Mouse (Mus musculus) embryonic facial prominence, embryonic 14.5 days (tissue): ENCODE data around the gene Sema3e. TPM values are rescaled to one million over a fixed set of nuclear protein-coding genes. Genes with fewer than 3 reads are reported as not detected.

Source experiments
- ATAC-seq: fragments of 200-750 bp; cut with Nextera tagmentation; 2 replicates; pipeline ENCODE4 v1.8.0; 2017; ENCODE audit warnings: low read depth, moderate number of reproducible peaks, moderate TSS enrichment
- DNase-seq: peaks from one replicate; pipeline ENCODE4 v3.0.0-alpha.2; 2015; ENCODE audit warnings: low spot score
- H3K27ac ChIP-seq: fragments of 300-500 bp; sonication (generic); replicated peaks from 2 replicates; pipeline ENCODE4 v1.5.1; 2014; ENCODE audit warnings: low read depth, mild to moderate bottlenecking, low read length, moderate library complexity
- H3K27me3 ChIP-seq: fragments of 300-500 bp; sonication (generic); replicated peaks from 2 replicates; pipeline ENCODE4 v1.6.1; 2014; ENCODE audit warnings: low read length; ENCODE audit not compliant: control insufficient read depth, insufficient read depth
- H3K36me3 ChIP-seq: fragments of 300-500 bp; sonication (generic); 2 replicates; pipeline ENCODE4 v1.6.1; 2014; ENCODE audit warnings: low read length, mixed read lengths; ENCODE audit not compliant: control insufficient read depth, insufficient read depth
- H3K4me1 ChIP-seq: fragments of 300-500 bp; sonication (generic); 2 replicates; pipeline ENCODE4 v1.6.1; 2014; ENCODE audit warnings: antibody characterized with exemption, low read length; ENCODE audit not compliant: control insufficient read depth, insufficient read depth
- H3K4me2 ChIP-seq: fragments of 300-500 bp; sonication (generic); 2 replicates; pipeline ENCODE4 v1.6.1; 2014; ENCODE audit warnings: low read depth, mild to moderate bottlenecking, low read length, moderate library complexity, mixed read lengths
- H3K4me3 ChIP-seq: fragments of 300-500 bp; sonication (generic); 2 replicates; pipeline ENCODE4 v1.5.1; 2014; ENCODE audit warnings: low read depth, mild to moderate bottlenecking, low read length
- H3K9ac ChIP-seq: fragments of 300-500 bp; sonication (generic); 2 replicates; pipeline ENCODE4 v1.6.1; 2014; ENCODE audit warnings: low read depth, mild to moderate bottlenecking, low read length, moderate library complexity, mixed read lengths
- H3K9me3 ChIP-seq: fragments of 300-500 bp; sonication (generic); 2 replicates; pipeline ENCODE4 v1.6.1; 2016; ENCODE audit warnings: low read length; ENCODE audit not compliant: control insufficient read depth
- WGBS: fragments of 180-500 bp; shearing (Covaris S2); extraction: QIAGEN DNeasy Blood & Tissue Kit; methylation state at CpG from one replicate; pipeline ENCODE4 v1.1.7; 2014; 5-methylcytosine and 5-hydroxymethylcytosine counted together
- polyA plus RNA-seq: library from polyadenylated mRNA; unstranded; fragments of >200 nt; fragmentation: Nextera tagmentation; extraction: Ambion mirVana; gene quantifications from 2 replicates; pipeline ENCODE4 v1.2.1, GENCODE M21; 2014

Gene Sema3e
- polyA plus RNA-seq, 1 experiment from 2014 or later: 4.4 TPM

GRCm38 (mm10) chr5:14138725-14139124 is 113.6 kb downstream of the Sema3e start:
- 96% methylated on average over 1 of the region's 1 CpGs for WGBS

GRCm38 (mm10) chr5:14162579-14162978 is 137.5 kb downstream of the Sema3e start:
- no peak overlapping the region for H3K4me3 ChIP-seq
- DNase-seq (peak; percentile 12), ATAC-seq (no peak)
- no peak overlapping the region for H3K27ac ChIP-seq
- no peaks in the 10 kb centered on the region for H3K4me1 ChIP-seq
- H3K4me2 ChIP-seq: no peak overlapping the region
- H3K27me3 ChIP-seq: no peaks in the 10 kb centered on the region
- H3K36me3 ChIP-seq: no peaks in the 10 kb centered on the region
- H3K9ac ChIP-seq: no peak overlapping the region
- WGBS: 71% methylated on average over 5 of the region's 5 CpGs
- H3K9me3 ChIP-seq: no peaks in the 10 kb centered on the region

More at GRCm38 (mm10) chr5:14138725-14139124, 113.6 kb downstream of the Sema3e start:
- Histone ChIP-seq H3K4me3 (no peak overlapping the region), H3K9ac (no peak overlapping the region), H3K4me1 (no peaks in the 10 kb centered on the region), H3K27ac (no peak overlapping the region), H3K9me3 (no peaks in the 10 kb centered on the region), H3K36me3 (no peaks in the 10 kb centered on the region), H3K4me2 (no peak overlapping the region), H3K27me3 (no peaks in the 10 kb centered on the region)
- DNase-seq (no peak), ATAC-seq (no peak; the same call in 1 of the 2 replicates)

- no peak for DNase-seq
- Histone ChIP-seq H3K4me2 (no peak overlapping the region), H3K4me3 (no peak overlapping the region), H3K36me3 (no peaks in the 10 kb centered on the region), H3K27me3 (no peaks in the 10 kb centered on the region), H3K27ac (no peak overlapping the region), H3K9me3 (no peaks in the 10 kb centered on the region), H3K9ac (no peak overlapping the region), H3K4me1 (no peaks in the 10 kb centered on the region)
- WGBS: 87% methylated on average over 3 of the region's 3 CpGs
- peak; percentile 63; the same call in 1 of the 2 replicates for ATAC-seq
Measured at GRCm38 (mm10) chr5:14163280-14163679, 138.2 kb downstream of the Sema3e start.

- DNase-seq: no peak
- WGBS: 72% methylated on average over 3 of the region's 3 CpGs
Measured at GRCm38 (mm10) chr5:14167776-14168175, 142.7 kb downstream of the Sema3e start.

GRCm38 (mm10) chr5:14173355-14174183 is 148.5 kb downstream of the Sema3e start:
- DNase-seq: peak; percentile 16
- H3K4me3 ChIP-seq: no peak overlapping the region
- no peaks in the 10 kb centered on the region for H3K27me3 ChIP-seq
- H3K4me1 ChIP-seq: no peaks in the 10 kb centered on the region
- H3K4me2 ChIP-seq: no peak overlapping the region
- 65% methylated on average over 10 of the region's 10 CpGs for WGBS
- H3K9me3 ChIP-seq: no peaks in the 10 kb centered on the region
- ATAC-seq: no peak
- no peak overlapping the region; the same call in 1 of the 2 replicates for H3K27ac ChIP-seq
- no peaks in the 10 kb centered on the region for H3K36me3 ChIP-seq
- H3K9ac ChIP-seq: no peak overlapping the region

More at GRCm38 (mm10) chr5:14167776-14168175, 142.7 kb downstream of the Sema3e start:
- no peak for ATAC-seq
- Histone ChIP-seq H3K9me3 (no peaks in the 10 kb centered on the region), H3K4me1 (no peaks in the 10 kb centered on the region), H3K27me3 (no peaks in the 10 kb centered on the region), H3K9ac (no peak overlapping the region), H3K36me3 (no peaks in the 10 kb centered on the region), H3K4me2 (no peak overlapping the region), H3K27ac (no peak overlapping the region), H3K4me3 (no peak overlapping the region)

GRCm38 (mm10) chr5:14180571-14180970 is 155.5 kb downstream of the Sema3e start:
- DNase-seq (no peak), ATAC-seq (no peak)
- no peak overlapping the region for H3K4me3 ChIP-seq
- H3K9me3 ChIP-seq: no peaks in the 10 kb centered on the region
- WGBS: 83% methylated on average over 10 of the region's 10 CpGs
- H3K27me3 ChIP-seq: no peaks in the 10 kb centered on the region
- H3K4me2 ChIP-seq: no peak overlapping the region
- no peak overlapping the region for H3K9ac ChIP-seq
- no peak overlapping the region for H3K27ac ChIP-seq
- no peaks in the 10 kb centered on the region for H3K4me1 ChIP-seq
- H3K36me3 ChIP-seq: no peaks in the 10 kb centered on the region

GRCm38 (mm10) chr5:14182156-14182555 is 157.1 kb downstream of the Sema3e start:
- no peak overlapping the region for H3K4me2 ChIP-seq
- ATAC-seq: no peak
- H3K27me3 ChIP-seq: no peaks in the 10 kb centered on the region
- no peaks in the 10 kb centered on the region for H3K36me3 ChIP-seq
- no peak overlapping the region for H3K4me3 ChIP-seq
- 82% methylated on average over 11 of the region's 11 CpGs for WGBS
- H3K4me1 ChIP-seq: no peaks in the 10 kb centered on the region
- H3K27ac ChIP-seq: no peak overlapping the region
- H3K9me3 ChIP-seq: no peaks in the 10 kb centered on the region
- no peak overlapping the region for H3K9ac ChIP-seq
- DNase-seq: no peak

- ATAC-seq: peak; percentile 63; the same call in 1 of the 2 replicates
- Histone ChIP-seq H3K27me3 (no peaks in the 10 kb centered on the region), H3K4me1 (no peaks in the 10 kb centered on the region), H3K9ac (no peak overlapping the region), H3K4me2 (no peak overlapping the region), H3K27ac (no peak overlapping the region), H3K9me3 (no peaks in the 10 kb centered on the region), H3K36me3 (no peaks in the 10 kb centered on the region), H3K4me3 (no peak overlapping the region)
- DNase-seq: peak; percentile 54
- 61% methylated on average over 6 of the region's 6 CpGs for whole genome bisulfite sequencing
Measured at GRCm38 (mm10) chr5:14195172-14195819, 170.2 kb downstream of the Sema3e start.
